Mouse (Mus musculus) thymus, adult 18-20 months (tissue): ENCODE data around the gene Oscp1.

Experiments
- DNase-seq, 2 experiments: peaks; one replicate each; pipeline ENCODE4 v3.0.0; 2022; ENCODE audit warnings: mixed read lengths in 2 of 2

Oscp1 gene

GRCm38 (mm10) chr4:126111153-126111549, 52.8 kb downstream of the Oscp1 start:
- DNase-seq = no peak

GRCm38 (mm10) chr4:126113243-126113642, 54.9 kb downstream of the Oscp1 start:
- DNase-seq = no peak

GRCm38 (mm10) chr4:126113943-126114342, 55.6 kb downstream of the Oscp1 start:
- DNase-seq = peak; percentile 33 to 37

- no peak for DNase-seq
These were observed 57.0 kb downstream of the Oscp1 start for GRCm38 (mm10) chr4:126115411-126115810.

GRCm38 (mm10) chr4:126115871-126116521, 57.6 kb downstream of the Oscp1 start:
- DNase-seq = no peak

- DNase-seq = no peak
These were observed 58.8 kb downstream of the Oscp1 start for GRCm38 (mm10) chr4:126117116-126117515.

- DNase-seq = no peak
These were observed 60.3 kb downstream of the Oscp1 start for GRCm38 (mm10) chr4:126118651-126119050.

GRCm38 (mm10) chr4:126119051-126119450, 60.7 kb downstream of the Oscp1 start:
- no peak for DNase-seq

- DNase-seq = no peak
These were observed 61.7 kb downstream of the Oscp1 start for GRCm38 (mm10) chr4:126120052-126120451.

GRCm38 (mm10) chr4:126120506-126120905, 62.1 kb downstream of the Oscp1 start:
- DNase-seq = no peak

GRCm38 (mm10) chr4:126123309-126124040, 65.1 kb downstream of the Oscp1 start:
- DNase-seq = no peak

GRCm38 (mm10) chr4:126130502-126130901, 72.1 kb downstream of the Oscp1 start:
- no peak for DNase-seq

- DNase-seq = no peak
These were observed 73.1 kb downstream of the Oscp1 start for GRCm38 (mm10) chr4:126131290-126132121.

- no peak for DNase-seq
These were observed 74.4 kb downstream of the Oscp1 start for GRCm38 (mm10) chr4:126132636-126133264.

- no peak for DNase-seq
These were observed 75.9 kb downstream of the Oscp1 start for GRCm38 (mm10) chr4:126134236-126134635.

- no peak for DNase-seq
These were observed 76.3 kb downstream of the Oscp1 start for GRCm38 (mm10) chr4:126134639-126135038.

- DNase-seq = no peak
These were observed 79.4 kb downstream of the Oscp1 start for GRCm38 (mm10) chr4:126137773-126138172.

- no peak for DNase-seq
These were observed 82.7 kb downstream of the Oscp1 start for GRCm38 (mm10) chr4:126141021-126141420.
